Mouse (Mus musculus) adrenal gland, postnatal 14 days (tissue): Measurements from ENCODE around the gene Fam13c. TPM values are rescaled to one million over a fixed set of nuclear protein-coding genes. Genes with fewer than 3 reads are reported as not detected.

Source experiments
- DNase-seq: peaks from one replicate; pipeline ENCODE4 v3.0.0; 2021; ENCODE audit warnings: mixed read lengths
- total RNA-seq: library from RNA; stranded (reverse); gene quantifications from 2 replicates; pipeline ENCODE4 v1.2.3, GENCODE M21; 2021

Fam13c gene
- total RNA-seq, 1 experiment from 2014 or later: 14.7 TPM

- DNase-seq: peak; percentile 30
Measured at GRCm38 (mm10) chr10:70520143-70521131, 80.2 kb downstream of the Fam13c start.

GRCm38 (mm10) chr10:70521379-70521778, 81.1 kb downstream of the Fam13c start:
- DNase-seq: no peak

DNA sequence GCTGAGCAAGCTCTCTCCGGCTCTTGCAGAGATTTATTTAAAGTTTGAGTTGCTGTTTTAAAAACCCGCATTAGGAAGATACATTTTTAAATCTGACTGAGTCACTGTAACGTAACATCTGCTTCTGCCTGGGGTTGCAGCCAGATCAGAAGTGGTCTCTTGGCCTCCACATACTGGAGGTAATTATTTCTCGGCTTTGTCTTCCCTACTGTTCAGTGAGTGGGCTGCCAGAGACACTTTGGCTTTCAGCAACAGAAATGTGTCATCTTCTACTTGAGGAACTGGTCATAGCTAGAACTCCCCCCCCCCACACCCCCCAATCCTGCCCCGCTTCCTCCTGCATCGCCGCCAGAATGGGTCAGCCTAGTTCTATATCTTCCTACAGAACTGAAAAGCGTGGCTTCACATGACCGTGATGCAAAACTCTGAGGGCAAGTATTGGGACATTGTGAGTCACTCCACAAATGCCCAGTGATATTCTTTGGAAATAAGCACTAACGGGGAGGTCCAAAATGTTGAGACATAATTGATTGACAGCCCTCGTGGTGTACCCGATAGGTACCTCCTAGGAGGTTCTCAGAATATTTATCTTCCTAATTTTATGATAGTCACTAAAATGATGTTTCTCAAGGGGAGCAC, 90.0 kb downstream of the Fam13c start:
- peak; percentile 49 for DNase-seq

- no peak for DNase-seq
Measured at GRCm38 (mm10) chr10:70532249-70532648, 92.0 kb downstream of the Fam13c start.

- DNase-seq: no peak
Measured at GRCm38 (mm10) chr10:70533301-70533781, 93.1 kb downstream of the Fam13c start.

DNA sequence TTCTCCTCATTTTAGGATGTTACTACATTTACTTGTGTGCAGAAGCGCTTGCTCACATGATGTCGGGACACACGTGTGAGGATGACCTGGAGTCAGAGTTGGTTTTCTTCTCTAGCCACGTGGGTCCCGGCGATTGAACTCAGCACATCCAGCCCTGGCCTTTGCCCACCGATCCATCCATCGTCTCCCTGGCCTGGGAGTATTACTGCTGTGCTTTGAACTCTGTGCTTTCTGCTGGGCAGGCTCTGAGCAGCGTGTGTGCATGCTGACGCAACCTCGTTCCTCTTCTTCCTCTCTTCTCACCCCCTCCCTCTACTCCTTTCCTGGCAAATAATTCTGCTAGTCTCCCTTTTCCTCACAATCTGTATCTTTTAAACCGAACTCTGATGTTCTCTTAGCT, 93.7 kb downstream of the Fam13c start:
- DNase-seq: no peak

DNA sequence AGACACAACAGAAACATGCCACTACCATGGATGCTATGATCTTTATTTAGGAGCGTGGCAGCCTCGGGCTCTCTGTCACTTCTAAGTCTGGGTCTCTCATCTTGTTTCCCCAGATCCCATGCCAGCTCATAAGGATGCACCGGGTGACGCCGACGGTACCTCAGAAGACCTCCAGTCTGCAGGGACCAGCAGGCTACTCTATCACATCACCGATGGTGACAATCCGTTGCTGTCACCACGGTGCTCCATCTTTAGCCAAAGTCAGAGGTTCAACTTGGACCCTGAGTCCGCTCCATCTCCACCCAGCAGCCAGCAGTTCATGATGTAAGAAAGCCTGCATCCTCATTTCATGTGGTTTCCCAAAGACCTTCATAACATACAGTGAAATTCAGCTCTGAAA, 94.3 kb downstream of the Fam13c start:
- no peak for DNase-seq

GRCm38 (mm10) chr10:70535401-70535800, 95.1 kb downstream of the Fam13c start:
- no peak for DNase-seq

DNA sequence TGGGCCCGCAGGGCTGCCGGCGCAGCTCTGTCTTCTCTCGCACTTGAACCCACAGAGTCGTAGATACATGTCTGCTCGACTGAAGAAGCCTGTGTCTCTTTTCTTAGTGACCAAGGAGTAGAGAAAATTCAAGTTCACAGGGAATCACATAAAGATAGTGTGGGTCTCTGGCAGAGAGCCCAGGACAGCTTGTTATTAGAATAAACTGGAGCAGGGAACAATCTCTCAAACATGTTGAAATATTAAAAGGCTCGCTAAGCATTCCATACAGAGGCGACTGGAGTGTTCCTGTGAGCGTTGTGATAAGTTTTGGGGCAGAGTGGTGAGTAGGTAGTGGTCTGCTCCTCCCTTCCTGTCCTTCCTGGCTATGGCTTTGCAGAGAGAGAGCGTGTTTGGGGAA, 97.4 kb downstream of the Fam13c start:
- no peak for DNase-seq

- DNase-seq: no peak
Measured at GRCm38 (mm10) chr10:70539251-70539650, 99.0 kb downstream of the Fam13c start.

- peak; percentile 41 for DNase-seq
Measured at GRCm38 (mm10) chr10:70540456-70541195, 100.3 kb downstream of the Fam13c start.

- no peak for DNase-seq
Measured at GRCm38 (mm10) chr10:70542857-70543256, 102.6 kb downstream of the Fam13c start.

DNA sequence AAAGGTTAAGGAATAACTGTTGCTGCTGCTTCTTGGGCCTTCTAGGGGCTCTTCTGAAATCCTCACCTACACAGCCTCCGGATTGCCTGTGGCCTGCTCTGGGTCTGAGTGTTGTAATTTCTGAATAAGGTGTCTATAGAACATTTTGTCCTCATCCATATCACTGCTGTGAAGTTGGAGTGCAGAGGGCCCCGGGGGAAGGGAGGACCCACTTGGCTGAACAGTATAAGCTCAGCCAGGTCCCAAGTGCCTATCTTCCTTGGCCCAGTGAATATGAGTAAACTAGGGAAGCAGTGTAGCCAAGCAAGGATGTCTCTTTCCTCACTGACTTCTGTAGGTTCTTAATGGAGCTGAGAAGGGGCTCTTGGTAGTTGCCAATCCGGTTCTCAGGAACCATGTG, 112.2 kb downstream of the Fam13c start:
- DNase-seq: no peak

GRCm38 (mm10) chr10:70563636-70564035, 123.4 kb downstream of the Fam13c start:
- DNase-seq: peak; percentile 85

DNA sequence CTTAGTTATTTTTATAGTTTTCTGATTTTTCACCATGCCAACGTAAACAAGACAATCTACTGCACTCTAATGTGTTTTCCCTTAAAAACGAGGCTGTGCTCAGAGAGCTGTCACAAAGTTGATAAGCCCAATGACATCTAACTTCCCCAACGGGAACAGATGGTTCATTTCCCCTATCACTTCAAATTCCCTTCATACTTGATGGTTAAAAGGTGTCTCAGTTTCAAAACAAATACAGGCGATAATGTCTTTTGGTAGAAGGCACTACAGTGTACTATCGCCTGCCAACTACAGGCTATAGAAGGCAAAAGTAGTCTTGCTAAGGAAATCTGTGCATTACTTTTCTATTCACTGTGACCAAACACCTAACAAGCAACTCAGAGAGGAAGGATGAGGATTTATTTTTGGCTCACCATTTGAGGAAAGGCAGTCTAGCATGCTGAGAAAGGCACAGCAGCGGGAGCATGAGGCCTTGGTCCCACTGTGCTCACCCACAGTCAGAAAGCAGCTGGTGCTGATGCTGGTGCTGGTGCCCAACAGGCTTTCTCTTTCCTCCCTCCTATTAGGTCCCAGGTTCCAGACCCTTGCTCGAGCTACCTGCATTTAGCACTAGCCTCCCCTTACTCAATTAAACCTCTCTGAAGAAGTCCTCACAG, 141.4 kb downstream of the Fam13c start:
- DNase-seq: no peak

- DNase-seq: no peak
Measured at GRCm38 (mm10) chr10:70584171-70584570, 143.9 kb downstream of the Fam13c start.

DNA sequence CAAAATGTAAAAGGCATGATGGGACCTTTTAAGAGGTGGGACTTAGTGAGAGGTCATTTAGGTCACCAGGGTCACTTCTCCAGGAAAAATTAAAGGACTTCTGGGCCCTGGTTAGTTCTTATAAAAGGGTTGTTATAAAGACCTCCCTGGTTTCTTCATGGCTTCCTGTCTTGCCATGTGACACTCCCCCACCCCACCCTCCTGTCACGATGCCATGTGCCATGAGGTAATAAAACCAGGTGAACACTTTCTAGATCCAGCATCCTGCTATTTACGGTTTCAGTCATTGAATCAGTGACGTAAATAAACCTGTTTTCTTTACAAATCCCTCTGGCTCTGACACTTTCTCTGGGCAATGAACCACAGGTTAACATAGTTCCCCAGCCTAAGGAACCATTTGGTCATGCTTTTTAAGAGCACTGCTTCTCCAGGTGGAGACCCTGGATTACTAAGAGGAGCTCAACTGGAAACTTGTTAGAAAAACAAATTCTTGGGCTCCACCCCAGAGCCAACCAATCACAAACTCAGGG, 146.7 kb downstream of the Fam13c start:
- no peak for DNase-seq

- DNase-seq: peak; percentile 38
Measured at GRCm38 (mm10) chr10:70594007-70594406, 153.7 kb downstream of the Fam13c start.

DNA sequence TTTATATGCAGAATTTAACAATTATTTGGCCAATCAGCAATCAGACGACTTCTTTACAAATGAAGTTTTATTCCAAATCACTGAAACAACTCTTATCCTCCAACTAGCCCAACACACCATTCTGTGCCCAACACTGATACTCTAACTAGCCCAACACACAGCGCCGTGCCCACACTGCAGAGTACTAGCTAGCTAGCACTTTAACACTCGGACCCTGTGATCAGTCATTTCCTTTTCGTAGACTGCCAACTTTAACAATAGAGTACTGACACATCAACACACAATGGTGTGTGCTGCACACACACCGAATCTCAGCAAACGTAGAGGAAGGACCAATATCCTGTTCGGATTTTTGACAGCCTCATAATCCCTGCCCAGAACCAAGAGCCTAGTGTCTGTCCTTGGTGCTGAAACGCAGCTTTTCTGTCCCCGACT, 157.8 kb downstream of the Fam13c start:
- peak; percentile 68 for DNase-seq

DNA sequence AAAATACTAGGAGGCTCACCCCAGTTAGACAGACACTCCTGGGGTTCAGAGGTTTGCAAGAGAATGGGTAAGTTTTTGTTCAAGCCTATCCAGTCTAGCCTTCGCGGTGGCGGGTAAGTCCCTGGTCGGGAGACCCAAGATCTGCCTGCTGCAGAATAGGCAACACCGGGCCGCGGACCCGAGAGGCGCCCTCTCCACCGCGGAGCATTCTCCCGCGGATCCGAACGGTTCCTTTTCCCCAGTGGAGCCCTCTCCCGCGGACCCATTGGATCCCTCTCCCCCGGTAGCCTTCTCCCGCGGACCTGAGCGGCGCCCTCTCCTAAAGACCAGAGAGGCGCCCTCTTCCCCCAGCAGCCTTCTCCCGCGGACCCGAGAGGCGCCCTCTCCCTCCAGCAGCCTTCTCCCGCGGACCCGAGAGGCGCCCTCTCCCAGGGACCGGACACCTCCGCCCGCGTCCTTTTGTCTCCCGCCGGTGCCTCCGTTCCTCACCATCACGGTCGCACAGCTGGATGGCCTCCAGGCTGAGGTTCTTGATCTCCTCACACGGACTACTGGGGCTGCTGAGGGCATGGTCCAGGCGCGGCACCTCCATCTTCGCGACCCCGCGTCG, 158.3 kb downstream of the Fam13c start:
- DNase-seq: peak; percentile 41
